Mouse (Mus musculus) midbrain, embryonic 10.5 days (tissue): ENCODE data around the gene Hlf. TPM values are rescaled to one million over a fixed set of nuclear protein-coding genes. Genes with fewer than 3 reads are reported as not detected.

Experiments
- DNase-seq: peaks from one replicate; pipeline ENCODE4 v3.0.0-alpha.2; 2017; ENCODE audit warnings: low spot score
- H3K27ac ChIP-seq: fragments of 300-500 bp; sonication (generic); replicated peaks from 2 replicates; pipeline ENCODE4 v1.5.1; 2016; ENCODE audit warnings: mild to moderate bottlenecking
- H3K27me3 ChIP-seq: fragments of 300-500 bp; sonication (generic); 2 replicates; pipeline ENCODE4 v1.6.1; 2016; ENCODE audit warnings: low read depth, mild to moderate bottlenecking; ENCODE audit not compliant: poor library complexity, severe bottlenecking
- H3K36me3 ChIP-seq: fragments of 300-500 bp; sonication (generic); 2 replicates; pipeline ENCODE4 v1.6.1; 2016; ENCODE audit warnings: mild to moderate bottlenecking, moderate library complexity
- H3K4me1 ChIP-seq: fragments of 300-500 bp; sonication (generic); 2 replicates; pipeline ENCODE4 v1.6.1; 2016
- H3K4me3 ChIP-seq: fragments of 300-500 bp; sonication (generic); 2 replicates; pipeline ENCODE4 v1.5.1; 2016; ENCODE audit warnings: mild to moderate bottlenecking, moderate library complexity
- H3K9me3 ChIP-seq: fragments of 300-500 bp; sonication (generic); replicated peaks from 2 replicates; pipeline ENCODE4 v1.6.1; 2016; ENCODE audit warnings: mild to moderate bottlenecking
- WGBS: fragments of 180-500 bp; shearing (Covaris S2); methylation state at CpG from one replicate; pipeline ENCODE4 v1.1.7; 2016; 5-methylcytosine and 5-hydroxymethylcytosine counted together
- polyA plus RNA-seq: library from polyadenylated mRNA; unstranded; fragments of >200 nt; fragmentation: Nextera tagmentation; extraction: Ambion mirVana; gene quantifications from 2 replicates; pipeline ENCODE4 v1.2.1, GENCODE M21; 2016

Gene Hlf
- polyA plus RNA-seq, 1 experiment from 2014 or later: 1.5 TPM

GRCm38 (mm10) chr11:90389174-90389901 lies 1.4 kb downstream of the Hlf start:
- under 1% methylated on average over 36 of the region's 36 CpGs for WGBS
- peak; percentile 59 for DNase-seq
- Histone ChIP-seq H3K9me3 (no peaks in the 10 kb centered on the region), H3K27ac (no peak overlapping the region), H3K27me3 (peaks cover 89% of the 10 kb centered on the region), H3K4me3 (peak overlapping the region; percentile 60), H3K36me3 (no peaks in the 10 kb centered on the region), H3K4me1 (peaks cover 46% of the 10 kb centered on the region)

GRCm38 (mm10) chr11:90387501-90388440 lies 2.9 kb downstream of the Hlf start:
- no peak overlapping the region for H3K27ac ChIP-seq
- 35% methylated on average over 32 of the region's 32 CpGs for WGBS
- 0 out of 2 replicates have a peak overlapping the region, but pooled peaks have one; percentile 60 for H3K4me3 ChIP-seq
- H3K4me1 ChIP-seq: peaks cover 46% of the 10 kb centered on the region
- H3K27me3 ChIP-seq: peaks cover 91% of the 10 kb centered on the region
- DNase-seq: no peak
- no peaks in the 10 kb centered on the region for H3K36me3 ChIP-seq
- no peaks in the 10 kb centered on the region for H3K9me3 ChIP-seq

GRCm38 (mm10) chr11:90382005-90382611 lies 8.6 kb downstream of the Hlf start:
- DNase-seq: no peak
- Histone ChIP-seq H3K27ac (peak overlapping the region; percentile 25; the same call in 1 of the 2 replicates), H3K27me3 (peaks cover 50% of the 10 kb centered on the region), H3K4me1 (peaks cover 10% of the 10 kb centered on the region), H3K9me3 (no peaks in the 10 kb centered on the region), H3K4me3 (no peak overlapping the region), H3K36me3 (no peaks in the 10 kb centered on the region)
- WGBS: 23% methylated on average over 6 of the region's 6 CpGs

- H3K9me3 ChIP-seq: no peaks in the 10 kb centered on the region
- no peaks in the 10 kb centered on the region for H3K36me3 ChIP-seq
- peaks cover 10% of the 10 kb centered on the region for H3K4me1 ChIP-seq
- DNase-seq: no peak
- WGBS: 64% methylated on average over 5 of the region's 5 CpGs
- H3K27me3 ChIP-seq: peaks cover 40% of the 10 kb centered on the region
- H3K27ac ChIP-seq: no peak overlapping the region
- no peak overlapping the region for H3K4me3 ChIP-seq
These were observed 9.6 kb downstream of the Hlf start for GRCm38 (mm10) chr11:90381113-90381512.

- Histone ChIP-seq H3K9me3 (no peaks in the 10 kb centered on the region), H3K4me3 (no peak overlapping the region), H3K36me3 (no peaks in the 10 kb centered on the region), H3K4me1 (peaks cover 10% of the 10 kb centered on the region), H3K27ac (no peak overlapping the region), H3K27me3 (peaks cover 31% of the 10 kb centered on the region)
- WGBS: 87% methylated on average over 10 of the region's 10 CpGs
- no peak for DNase-seq
These were observed 10.5 kb downstream of the Hlf start for GRCm38 (mm10) chr11:90380131-90380685.

- Histone ChIP-seq H3K27ac (no peak overlapping the region), H3K4me1 (peaks cover 10% of the 10 kb centered on the region), H3K27me3 (peaks cover 11% of the 10 kb centered on the region; the same call in 1 of the 2 replicates), H3K9me3 (no peaks in the 10 kb centered on the region), H3K4me3 (no peak overlapping the region), H3K36me3 (no peaks in the 10 kb centered on the region)
- 96% methylated on average over 5 of the region's 5 CpGs for WGBS
- DNase-seq: no peak
These were observed 12.7 kb downstream of the Hlf start for GRCm38 (mm10) chr11:90378008-90378407.

GRCm38 (mm10) chr11:90376436-90376835 lies 14.3 kb downstream of the Hlf start:
- H3K36me3 ChIP-seq: no peaks in the 10 kb centered on the region

GRCm38 (mm10) chr11:90371470-90372100 lies 19.1 kb downstream of the Hlf start:
- Histone ChIP-seq H3K4me1 (peaks cover 34% of the 10 kb centered on the region), H3K27me3 (peaks cover 49% of the 10 kb centered on the region), H3K9me3 (no peaks in the 10 kb centered on the region), H3K4me3 (no peak overlapping the region), H3K27ac (0 out of 2 replicates have a peak overlapping the region, but pooled peaks have one; percentile 47), H3K36me3 (no peaks in the 10 kb centered on the region)
- WGBS: 50% methylated on average over 8 of the region's 8 CpGs
- no peak for DNase-seq

More at GRCm38 (mm10) chr11:90376436-90376835, 14.3 kb downstream of the Hlf start:
- Histone ChIP-seq H3K4me1 (peaks cover 4% of the 10 kb centered on the region), H3K4me3 (no peak overlapping the region), H3K9me3 (no peaks in the 10 kb centered on the region), H3K27ac (no peak overlapping the region), H3K27me3 (peaks cover 20% of the 10 kb centered on the region)
- no peak for DNase-seq
- WGBS: 94% methylated on average over 9 of the region's 9 CpGs

- H3K9me3 ChIP-seq: no peaks in the 10 kb centered on the region
- H3K36me3 ChIP-seq: no peaks in the 10 kb centered on the region
- 5% methylated on average over 11 of the region's 11 CpGs for WGBS
- DNase-seq: peak; percentile 23
- peaks cover 37% of the 10 kb centered on the region for H3K4me1 ChIP-seq
- H3K27me3 ChIP-seq: peaks cover 49% of the 10 kb centered on the region
- peak overlapping the region; percentile 47; the same call in 1 of the 2 replicates for H3K27ac ChIP-seq
- peak overlapping the region; percentile 34 for H3K4me3 ChIP-seq
These were observed 19.9 kb downstream of the Hlf start for GRCm38 (mm10) chr11:90370789-90371291.

- WGBS: 23% methylated on average over 11 of the region's 11 CpGs
- H3K9me3 ChIP-seq: no peaks in the 10 kb centered on the region
- peaks cover 49% of the 10 kb centered on the region for H3K27me3 ChIP-seq
- H3K4me3 ChIP-seq: peak overlapping the region; percentile 34
- H3K27ac ChIP-seq: peak overlapping the region; percentile 47; the same call in 1 of the 2 replicates
- no peaks in the 10 kb centered on the region for H3K36me3 ChIP-seq
- H3K4me1 ChIP-seq: peaks cover 41% of the 10 kb centered on the region
- no peak for DNase-seq
These were observed 20.3 kb downstream of the Hlf start for GRCm38 (mm10) chr11:90370367-90370766.

GRCm38 (mm10) chr11:90369605-90370004 lies 21.1 kb downstream of the Hlf start:
- no peak overlapping the region for H3K4me3 ChIP-seq
- H3K4me1 ChIP-seq: peaks cover 43% of the 10 kb centered on the region
- peak overlapping the region; percentile 46; the same call in 1 of the 2 replicates for H3K27ac ChIP-seq
- peak; percentile 47 for DNase-seq
- peaks cover 49% of the 10 kb centered on the region for H3K27me3 ChIP-seq
- WGBS: 45% methylated on average over 8 of the region's 8 CpGs
- H3K9me3 ChIP-seq: no peaks in the 10 kb centered on the region
- H3K36me3 ChIP-seq: no peaks in the 10 kb centered on the region
